ENCODE assay signal across 8 mouse cellular contexts in genomic region chr6:17197728-17198397, GRCm38 (mm10).
DNase-seq lines count a peak whose midpoint lies in the region; ATAC-seq lines count a peak whose summit lies in the region.

No protein-coding gene starts in this region.

- no peaks in the 10 kb centered on the region for H3K4me1 ChIP-seq in liver, embryonic 12.5 days
- H3K4me1 ChIP-seq in midbrain, embryonic 14.5 days (ENCODE audit: control insufficient read depth, insufficient read depth, low read length): no peaks in the 10 kb centered on the region
- H3K4me1 ChIP-seq in hindbrain, embryonic 11.5 days (replicated peaks; ENCODE audit: control insufficient read depth, insufficient read depth, low read length): no peaks in the 10 kb centered on the region

- peak; percentile 2 to 5 for DNase-seq in spleen, adult 18-20 months
- DNase-seq in spleen, postnatal 4 days (ENCODE audit: low spot score in 2 of 2): no peak
- DNase-seq in heart, postnatal 10 days: peak; percentile 63 to 68
- DNase-seq in testis, postnatal 14 days (ENCODE audit: low spot score): peak; percentile 6
- DNase-seq in midbrain, embryonic 14.5 days: no peak
- DNase-seq in hindbrain, embryonic 11.5 days (ENCODE audit: low spot score): no peak
- no peak for DNase-seq in cerebellum, adult 8-10 months

- H3K4me3 ChIP-seq in liver, embryonic 12.5 days: no peak overlapping the region
- H3K4me3 ChIP-seq in midbrain, embryonic 14.5 days (replicated peaks; ENCODE audit: low read depth, low read length): no peak overlapping the region
- H3K4me3 ChIP-seq in hindbrain, embryonic 11.5 days (ENCODE audit: low read depth, low read length): no peak overlapping the region

- peak overlapping the region; percentile 13; the same call in 1 of the 2 replicates for H3K4me2 ChIP-seq in liver, embryonic 12.5 days
- H3K4me2 ChIP-seq in midbrain, embryonic 14.5 days (ENCODE audit: low read length): no peak overlapping the region
- H3K4me2 ChIP-seq in hindbrain, embryonic 11.5 days (replicated peaks; ENCODE audit: low read depth, low read length): no peak overlapping the region

- no peak overlapping the region for H3K9ac ChIP-seq in liver, embryonic 12.5 days
- no peak overlapping the region for H3K9ac ChIP-seq in midbrain, embryonic 14.5 days (replicated peaks; ENCODE audit: low read length)
- no peak overlapping the region for H3K9ac ChIP-seq in hindbrain, embryonic 11.5 days (ENCODE audit: low read depth, low read length)

- H3K36me3 ChIP-seq in liver, embryonic 12.5 days: no peaks in the 10 kb centered on the region
- H3K36me3 ChIP-seq in midbrain, embryonic 14.5 days (ENCODE audit: control insufficient read depth, insufficient read depth, low read length): no peaks in the 10 kb centered on the region
- H3K36me3 ChIP-seq in hindbrain, embryonic 11.5 days (ENCODE audit: control insufficient read depth, insufficient read depth, low read length): no peaks in the 10 kb centered on the region

- intact Hi-C loops in heart, postnatal 10 days (cut with DNase I): loop anchor here (1.0 to 2.0 kb wide), 3 partner anchors 28 to 110 kb away; no protein-coding TSS in a partner anchor

- no peak for ATAC-seq in liver, embryonic 12.5 days
- ATAC-seq in midbrain, embryonic 14.5 days (ENCODE audit: low FRiP score, low TSS enrichment): no peak
- ATAC-seq in hindbrain, embryonic 11.5 days (ENCODE audit: low FRiP score): no peak

- no peaks in the 10 kb centered on the region for H3K9me3 ChIP-seq in liver, embryonic 12.5 days (replicated peaks)
- H3K9me3 ChIP-seq in midbrain, embryonic 14.5 days (ENCODE audit: control insufficient read depth, low read length): no peaks in the 10 kb centered on the region
- H3K9me3 ChIP-seq in hindbrain, embryonic 11.5 days (ENCODE audit: control insufficient read depth, low read length): no peaks in the 10 kb centered on the region

- H3K27me3 ChIP-seq in liver, embryonic 12.5 days (replicated peaks): 0 out of 2 replicates have a peak, but pooled peaks cover 3% of the 10 kb centered on the region
- no peaks in the 10 kb centered on the region for H3K27me3 ChIP-seq in midbrain, embryonic 14.5 days (ENCODE audit: control insufficient read depth, insufficient read depth, low read length)
- no peaks in the 10 kb centered on the region for H3K27me3 ChIP-seq in hindbrain, embryonic 11.5 days (ENCODE audit: control insufficient read depth, insufficient read depth, low read length)

- WGBS in liver, embryonic 12.5 days (ENCODE audit: insufficient replicate concordance): 28% methylated on average over 18 of the region's 18 CpGs
- WGBS in midbrain, embryonic 14.5 days: 84% methylated on average over 18 of the region's 18 CpGs
- 75% methylated on average over 18 of the region's 18 CpGs for WGBS in hindbrain, embryonic 11.5 days

- no peak overlapping the region for H3K27ac ChIP-seq in liver, embryonic 12.5 days
- H3K27ac ChIP-seq in midbrain, embryonic 14.5 days (replicated peaks; ENCODE audit: low read depth, low read length): no peak overlapping the region
- H3K27ac ChIP-seq in hindbrain, embryonic 11.5 days (ENCODE audit: low read depth, low read length): no peak overlapping the region

Comparison
In these comparisons a context has a peak if more than half of its experiments do, and no peak if none do; other contexts are left out.
1. DNase-seq: peak in spleen, adult 18-20 months (2 of 2), heart, postnatal 10 days (2 of 2) and testis, postnatal 14 days (single experiment); none in spleen, postnatal 4 days (0 of 2), midbrain, embryonic 14.5 days (single experiment), hindbrain, embryonic 11.5 days (single experiment) and cerebellum, adult 8-10 months (single experiment).